Mouse (Mus musculus) embryonic facial prominence, embryonic 12.5 days (tissue): Measurements from ENCODE around the gene Xlr5c. TPM values are rescaled to one million over a fixed set of nuclear protein-coding genes. Genes with fewer than 3 reads are reported as not detected.
A peak's percentile ranks its signal among the peaks of the same experiment; 100 is the strongest.
"Not testable (repeated sequence)": the region's sequence is repeated elsewhere in the genome, so short reads cannot be mapped to it uniquely, and the experiment has no call there.

Source experiments
- ATAC-seq: fragments of 200-750 bp; cut with Nextera tagmentation; 2 replicates; pipeline ENCODE4 v1.8.0; 2017; ENCODE audit not compliant: insufficient number of reproducible peaks, insufficient read depth, low FRiP score, low TSS enrichment
- H3K27ac ChIP-seq: fragments of 300-500 bp; sonication (generic); 2 replicates; pipeline ENCODE4 v1.5.1; 2016; ENCODE audit warnings: mild to moderate bottlenecking
- H3K27me3 ChIP-seq: fragments of 300-500 bp; sonication (generic); 2 replicates; pipeline ENCODE4 v1.6.1; 2016; ENCODE audit warnings: mild to moderate bottlenecking, moderate library complexity
- H3K36me3 ChIP-seq: fragments of 300-500 bp; sonication (generic); 2 replicates; pipeline ENCODE4 v1.6.1; 2016; ENCODE audit warnings: mild to moderate bottlenecking
- H3K4me1 ChIP-seq: fragments of 300-500 bp; sonication (generic); 2 replicates; pipeline ENCODE4 v1.6.1; 2016
- H3K4me2 ChIP-seq: fragments of 300-500 bp; sonication (generic); replicated peaks from 2 replicates; pipeline ENCODE4 v1.6.1; 2016; ENCODE audit warnings: mild to moderate bottlenecking, moderate library complexity
- H3K4me3 ChIP-seq: fragments of 300-500 bp; sonication (generic); 2 replicates; pipeline ENCODE4 v1.5.1; 2016; ENCODE audit warnings: mild to moderate bottlenecking
- H3K9ac ChIP-seq: fragments of 300-500 bp; sonication (generic); 2 replicates; pipeline ENCODE4 v1.6.1; 2016; ENCODE audit warnings: mild to moderate bottlenecking, moderate library complexity
- H3K9me3 ChIP-seq: fragments of 300-500 bp; sonication (generic); 2 replicates; pipeline ENCODE4 v1.6.1; 2016; ENCODE audit warnings: mild to moderate bottlenecking, moderate library complexity
- WGBS: fragments of 180-500 bp; shearing (Covaris S2); methylation state at CpG from one replicate; pipeline ENCODE4 v1.1.7; 2016; 5-methylcytosine and 5-hydroxymethylcytosine counted together
- polyA plus RNA-seq: library from polyadenylated mRNA; unstranded; fragments of >200 nt; fragmentation: Nextera tagmentation; extraction: Ambion mirVana; gene quantifications from 2 replicates; pipeline ENCODE4 v1.2.1, GENCODE M21; 2016

Gene Xlr5c
- polyA plus RNA-seq = not detected in 2 replicates

DNA sequence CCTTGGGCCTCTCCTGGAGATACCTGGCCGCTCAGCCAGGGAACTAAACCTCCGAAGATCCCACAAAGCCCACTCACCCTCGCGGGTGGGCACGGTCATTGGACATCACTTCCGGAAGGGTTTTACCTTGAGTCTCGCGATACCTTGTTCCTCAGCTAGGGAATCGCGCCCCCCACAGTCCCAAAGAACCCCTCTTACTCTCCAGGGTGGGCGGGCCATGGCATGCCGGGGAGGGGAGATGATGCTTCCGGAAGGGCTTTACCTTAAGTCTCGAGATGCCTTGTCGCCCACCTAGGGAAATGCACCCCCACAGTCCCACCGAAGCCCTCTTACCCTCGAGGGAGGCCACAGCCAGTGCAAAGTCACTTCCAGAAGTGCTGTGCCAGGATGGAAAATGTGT, at the start of gene Xlr5c, which contains the start of gene Xlr5a:
TSS of gene Xlr5c (minus strand) at position 101 of the 400 bp plus-strand sequence.
TSS of gene Xlr5a (minus strand) at position 101 of the 400 bp plus-strand sequence.
- not testable (repeated sequence) for H3K27me3 ChIP-seq, H3K9me3 ChIP-seq, H3K27ac ChIP-seq, ATAC-seq, H3K36me3 ChIP-seq, H3K4me2 ChIP-seq, H3K9ac ChIP-seq, H3K4me1 ChIP-seq, H3K4me3 ChIP-seq
- 95% methylated on average over 13 of the region's 17 CpGs for WGBS

DNA sequence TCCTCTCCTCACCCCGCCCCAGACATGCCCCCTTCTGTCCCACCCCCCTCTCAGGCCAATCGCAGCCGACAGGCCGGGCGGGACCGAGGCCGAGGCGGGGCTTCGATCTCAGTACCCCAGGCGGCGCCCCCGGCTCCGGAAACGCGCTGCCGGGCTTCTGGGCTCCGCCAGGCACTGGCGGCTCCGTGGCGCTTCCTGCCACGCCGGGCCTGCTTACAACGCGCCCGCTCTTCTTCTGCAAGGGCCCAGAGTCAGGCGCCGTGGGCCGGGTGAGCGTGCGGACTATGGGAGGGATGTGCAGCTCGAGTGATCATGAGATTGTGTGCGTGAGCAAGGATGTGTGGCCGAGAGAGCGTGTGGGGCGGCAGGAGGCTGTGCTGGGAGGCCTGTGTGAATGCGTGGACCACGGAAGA, 49.7 kb upstream of the Xlr5c start, which contains the start of gene Zfp275:
TSS of gene Zfp275 (plus strand) at position 139 of the 413 bp plus-strand sequence.
- no peaks in the 10 kb centered on the region for H3K4me1 ChIP-seq
- ATAC-seq = peak; percentile 89
- H3K27me3 ChIP-seq = no peaks in the 10 kb centered on the region; the same call in 1 of the 2 replicates
- peak within 1 kb of the TSS; percentile 63; the same call in 1 of the 2 replicates for H3K27ac ChIP-seq
- peak within 1 kb of the TSS; percentile 68 for H3K9ac ChIP-seq
- H3K4me2 ChIP-seq = peak within 1 kb of the TSS; percentile 55
- H3K4me3 ChIP-seq = peak within 1 kb of the TSS; percentile 59
- H3K9me3 ChIP-seq = no peaks in the 10 kb centered on the region
- 21% methylated on average over 37 of the region's 37 CpGs for WGBS
- H3K36me3 ChIP-seq = no peaks in the 10 kb centered on the region

GRCm38 (mm10) chrX:73342068-73342467, 49.3 kb upstream of the Xlr5c start:
- H3K4me3 ChIP-seq = peak overlapping the region; percentile 59
- H3K27me3 ChIP-seq = no peaks in the 10 kb centered on the region; the same call in 1 of the 2 replicates
- H3K27ac ChIP-seq = no peak overlapping the region
- H3K9me3 ChIP-seq = no peaks in the 10 kb centered on the region
- no peaks in the 10 kb centered on the region for H3K36me3 ChIP-seq
- peak overlapping the region; percentile 30; the same call in 1 of the 2 replicates for H3K4me2 ChIP-seq
- H3K9ac ChIP-seq = no peak overlapping the region
- no peaks in the 10 kb centered on the region for H3K4me1 ChIP-seq
- no peak for ATAC-seq
- 35% methylated on average over 3 of the region's 3 CpGs for WGBS

DNA sequence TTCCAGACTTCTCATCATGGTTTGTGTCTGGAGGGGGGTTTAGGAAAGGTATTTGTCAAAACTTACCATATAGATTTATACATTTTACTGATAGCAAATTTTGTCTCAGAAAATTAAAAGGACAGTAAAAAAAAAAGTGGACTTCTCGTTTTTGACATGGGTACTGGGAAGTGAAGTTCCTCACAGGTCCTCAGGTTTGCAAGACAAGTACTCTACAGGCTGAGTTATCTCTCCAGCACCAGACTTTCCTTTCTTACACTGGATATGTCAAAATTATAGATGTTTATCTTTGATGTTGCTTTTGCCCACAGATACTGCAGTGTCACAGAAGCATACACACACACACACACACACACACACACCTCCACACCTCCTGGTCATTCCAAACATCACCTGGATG, 48.7 kb upstream of the Xlr5c start:
- Histone ChIP-seq H3K4me3 (no peak overlapping the region), H3K36me3 (no peaks in the 10 kb centered on the region), H3K27ac (no peak overlapping the region), H3K4me2 (no peak overlapping the region), H3K4me1 (no peaks in the 10 kb centered on the region), H3K9me3 (no peaks in the 10 kb centered on the region), H3K27me3 (no peaks in the 10 kb centered on the region; the same call in 1 of the 2 replicates), H3K9ac (no peak overlapping the region)
- WGBS = 64% methylated on average over 1 of the region's 1 CpGs
- ATAC-seq = no peak

DNA sequence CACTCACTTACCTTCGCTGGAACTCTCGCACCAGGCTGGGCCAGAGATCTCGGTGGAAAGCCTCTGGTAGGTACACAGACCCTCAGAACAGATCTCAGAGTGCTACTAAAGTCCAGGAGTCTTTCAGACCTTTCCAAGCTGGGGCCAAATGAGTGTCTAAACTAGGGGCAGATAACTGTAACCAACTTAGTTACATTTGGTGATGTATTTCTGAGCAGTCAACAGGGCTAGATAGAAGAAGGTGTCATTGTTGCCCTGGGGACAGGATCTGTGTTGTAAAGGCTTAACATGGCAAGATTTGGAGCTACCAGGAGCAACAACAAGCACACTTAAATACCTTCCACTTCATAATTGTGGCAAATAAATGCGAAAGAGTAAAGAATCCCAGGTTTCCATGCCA, 44.0 kb upstream of the Xlr5c start, which contains the start of gene Gm45015:
TSS of gene Gm45015 (minus strand) at position 101 of the 400 bp plus-strand sequence.
- H3K27ac ChIP-seq = no peak within 1 kb of the TSS
- H3K9me3 ChIP-seq = no peaks in the 10 kb centered on the region
- H3K36me3 ChIP-seq = no peaks in the 10 kb centered on the region
- no peak within 1 kb of the TSS for H3K4me2 ChIP-seq
- 89% methylated on average over 4 of the region's 4 CpGs for WGBS
- no peaks in the 10 kb centered on the region for H3K27me3 ChIP-seq
- ATAC-seq = no peak
- no peak within 1 kb of the TSS for H3K9ac ChIP-seq
- no peaks in the 10 kb centered on the region for H3K4me1 ChIP-seq
- no peak within 1 kb of the TSS for H3K4me3 ChIP-seq

GRCm38 (mm10) chrX:73333548-73333947, 40.8 kb upstream of the Xlr5c start:
- ATAC-seq = no peak
- H3K9me3 ChIP-seq = no peaks in the 10 kb centered on the region
- no peak overlapping the region for H3K27ac ChIP-seq
- H3K4me1 ChIP-seq = no peaks in the 10 kb centered on the region
- H3K4me3 ChIP-seq = no peak overlapping the region
- no peaks in the 10 kb centered on the region for H3K36me3 ChIP-seq
- H3K9ac ChIP-seq = no peak overlapping the region
- H3K4me2 ChIP-seq = no peak overlapping the region
- no peaks in the 10 kb centered on the region for H3K27me3 ChIP-seq

DNA sequence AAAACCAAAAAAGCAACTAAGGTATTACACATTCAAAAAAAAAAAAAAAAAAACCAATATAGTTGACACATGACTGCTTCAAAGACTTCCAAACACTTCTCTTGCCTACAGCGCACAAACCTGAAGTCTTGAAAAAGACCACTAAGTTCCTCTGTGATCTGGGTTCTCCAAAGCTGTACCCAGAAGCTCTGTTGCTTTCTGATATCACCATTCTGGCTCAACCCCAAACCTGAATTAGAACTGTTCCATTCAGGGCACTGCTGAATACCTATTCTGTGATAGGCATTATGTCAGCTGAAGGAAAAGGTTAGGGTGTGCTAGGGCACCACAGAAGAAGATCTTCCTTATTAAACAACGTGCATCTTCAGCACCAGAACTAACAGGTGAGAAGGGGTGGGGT, 34.4 kb upstream of the Xlr5c start:
- Histone ChIP-seq H3K9ac (no peak overlapping the region), H3K4me3 (no peak overlapping the region), H3K27me3 (no peaks in the 10 kb centered on the region), H3K4me1 (no peaks in the 10 kb centered on the region), H3K9me3 (no peaks in the 10 kb centered on the region), H3K27ac (no peak overlapping the region), H3K4me2 (no peak overlapping the region), H3K36me3 (no peaks in the 10 kb centered on the region)
- ATAC-seq = no peak
- WGBS = 79% methylated on average over 2 of the region's 2 CpGs

DNA sequence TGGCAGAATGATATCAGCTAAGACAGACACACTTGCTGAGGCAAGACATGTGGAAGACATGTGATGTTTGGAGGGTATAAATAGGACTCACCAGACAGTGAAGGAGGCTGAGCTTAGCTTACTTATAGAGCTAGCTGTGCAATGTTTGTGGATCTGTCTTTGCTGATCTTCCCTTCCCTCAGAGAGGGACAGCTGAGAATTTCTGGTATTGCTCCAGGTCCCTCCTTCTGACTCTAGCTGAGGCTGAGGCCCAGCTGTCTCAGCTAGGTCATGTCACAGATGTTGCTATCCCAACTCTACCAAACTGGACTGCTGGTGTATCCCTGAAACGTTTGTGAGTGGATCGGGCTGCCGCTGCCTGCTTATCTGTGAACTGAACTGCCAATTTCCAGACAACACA, 28.3 kb upstream of the Xlr5c start:
- 59% methylated on average over 3 of the region's 3 CpGs for WGBS
- Histone ChIP-seq H3K9ac (no peak overlapping the region), H3K4me2 (no peak overlapping the region), H3K4me3 (no peak overlapping the region), H3K36me3 (no peaks in the 10 kb centered on the region), H3K4me1 (no peaks in the 10 kb centered on the region), H3K9me3 (no peaks in the 10 kb centered on the region), H3K27me3 (no peaks in the 10 kb centered on the region), H3K27ac (no peak overlapping the region)
- no peak for ATAC-seq

GRCm38 (mm10) chrX:73312522-73312921, 19.7 kb upstream of the Xlr5c start:
- Histone ChIP-seq H3K27ac (no peak overlapping the region), H3K4me1 (no peaks in the 10 kb centered on the region), H3K4me3 (no peak overlapping the region), H3K27me3 (no peaks in the 10 kb centered on the region), H3K36me3 (no peaks in the 10 kb centered on the region), H3K9ac (no peak overlapping the region), H3K9me3 (no peaks in the 10 kb centered on the region), H3K4me2 (no peak overlapping the region)
- ATAC-seq = no peak
- 35% methylated on average over 3 of the region's 3 CpGs for WGBS

DNA sequence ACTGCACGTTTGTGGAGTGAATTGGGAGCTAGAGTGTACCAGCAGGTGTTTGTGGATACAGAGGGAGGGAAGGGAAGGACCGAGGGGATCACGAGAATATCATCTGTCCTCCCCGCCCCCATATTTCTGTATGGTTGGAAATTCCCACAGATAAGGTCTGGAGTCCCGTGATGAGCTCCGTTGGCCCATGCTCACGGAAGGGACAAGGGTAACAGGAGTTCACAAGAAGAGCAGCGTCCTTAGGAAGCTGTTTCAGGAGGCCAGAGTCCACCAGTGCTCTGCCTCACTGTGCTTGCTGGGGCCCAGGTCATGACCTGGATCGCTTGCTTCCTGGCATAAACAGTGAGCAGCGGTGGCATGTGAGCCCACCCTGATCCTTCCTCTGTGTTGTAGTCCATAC, 3.0 kb upstream of the Xlr5c start:
- not testable (repeated sequence) for H3K4me3 ChIP-seq, H3K9ac ChIP-seq, H3K27me3 ChIP-seq, H3K9me3 ChIP-seq, H3K27ac ChIP-seq, ATAC-seq, H3K36me3 ChIP-seq, H3K4me2 ChIP-seq, H3K4me1 ChIP-seq
- 67% methylated on average over 5 of the region's 10 CpGs for WGBS

DNA sequence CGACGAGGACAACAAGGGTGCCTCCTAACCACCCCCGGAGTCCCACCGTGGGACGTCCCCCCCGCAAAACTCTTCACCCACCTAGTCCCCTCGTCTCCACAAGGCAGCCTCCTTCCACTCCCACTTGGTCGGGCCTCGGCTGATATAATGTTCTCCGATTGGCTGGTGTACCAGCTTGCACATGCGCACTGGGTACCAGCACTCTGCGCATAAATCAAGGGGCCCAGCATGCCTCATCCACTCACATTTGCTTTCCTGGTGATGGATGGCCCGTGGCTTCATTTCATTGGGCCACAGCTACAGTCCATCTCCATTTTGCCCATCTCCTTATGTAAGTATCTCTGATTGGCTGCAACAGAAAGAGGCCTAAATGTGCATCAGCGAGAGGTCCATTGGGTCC, 27.5 kb downstream of the Xlr5c start, which contains the start of gene Xlr3c:
TSS of gene Xlr3c (minus strand) at position 121 of the 400 bp plus-strand sequence.
- H3K27me3 ChIP-seq, H3K27ac ChIP-seq, H3K4me3 ChIP-seq, H3K9me3 ChIP-seq, H3K4me1 ChIP-seq, H3K36me3 ChIP-seq, H3K9ac ChIP-seq, H3K4me2 ChIP-seq, ATAC-seq: not testable (repeated sequence)
- 90% methylated on average over 14 of the region's 14 CpGs for WGBS

DNA sequence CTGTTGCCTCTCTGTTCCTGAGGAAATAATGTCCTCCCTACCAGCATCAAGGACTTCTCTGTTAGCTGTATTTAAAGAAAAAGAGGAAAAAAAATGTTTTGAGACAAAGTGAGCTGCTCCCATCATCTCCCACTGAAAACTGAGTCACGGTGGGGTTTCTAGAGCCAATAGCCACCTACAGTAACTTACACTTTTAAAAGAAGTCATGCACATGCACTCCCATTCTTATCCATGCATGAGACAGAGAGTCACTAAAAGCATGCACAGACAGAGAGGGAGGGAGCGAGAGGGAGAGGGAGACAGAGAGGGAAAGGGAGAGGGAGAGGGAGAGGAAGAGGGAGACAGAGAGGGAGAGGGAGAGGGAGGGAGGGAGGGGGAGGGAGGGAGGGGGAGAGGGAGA, 30.3 kb downstream of the Xlr5c start:
- H3K4me3 ChIP-seq, ATAC-seq, H3K36me3 ChIP-seq, H3K27me3 ChIP-seq, H3K4me1 ChIP-seq, H3K4me2 ChIP-seq, H3K9ac ChIP-seq, H3K27ac ChIP-seq, H3K9me3 ChIP-seq: not testable (repeated sequence)
- 92% methylated on average over 1 of the region's 2 CpGs for WGBS
